Mouse (Mus musculus) common myeloid progenitor, adult 5-6 weeks (primary cell): ENCODE data around the gene Coq2. TPM values are rescaled to one million over a fixed set of nuclear protein-coding genes. Genes with fewer than 3 reads are reported as not detected.
A peak's percentile ranks its signal among the peaks of the same experiment; 100 is the strongest.

Experiments
- ATAC-seq: replicated peaks from 2 replicates; pipeline ENCODE4 v1.8.0; 2016; ENCODE audit warnings: low read depth, mild to moderate bottlenecking, moderate TSS enrichment, inconsistent platforms; ENCODE audit not compliant: poor library complexity, severe bottlenecking
- total RNA-seq: library from RNA; stranded (forward); fragments of 200-1000, 187-1606 nt; gene quantifications from 2 replicates; pipeline ENCODE4 v1.2.3, GENCODE M21; 2017

The Coq2 gene
- 33.9 and 37.5 TPM in 2 replicates for total RNA-seq

GRCm38 (mm10) chr5:100674711-100675376 lies at the start of gene Coq2:
Gene Coq2, minus strand, starts transcription at chr5:100675140.
- peak; percentile 91 for ATAC-seq

- ATAC-seq = peak; percentile 37
Observed at GRCm38 (mm10) chr5:100719235-100720088, 44.5 kb upstream of the Coq2 start, which contains the start of gene Hpse. Gene Hpse, minus strand, starts transcription at chr5:100719716.

- peak; percentile 66 for ATAC-seq
Observed at GRCm38 (mm10) chr5:100716762-100717161, 41.8 kb upstream of the Coq2 start.

- ATAC-seq = no peak
Observed at GRCm38 (mm10) chr5:100711219-100711618, 36.3 kb upstream of the Coq2 start.

- ATAC-seq = peak; percentile 68
Observed at GRCm38 (mm10) chr5:100710012-100710411, 35.1 kb upstream of the Coq2 start.

GRCm38 (mm10) chr5:100709035-100709434 lies 34.1 kb upstream of the Coq2 start:
- ATAC-seq = peak; percentile 64

GRCm38 (mm10) chr5:100706675-100707074 lies 31.7 kb upstream of the Coq2 start:
- ATAC-seq = no peak

- no peak for ATAC-seq
Observed at GRCm38 (mm10) chr5:100704272-100704671, 29.3 kb upstream of the Coq2 start.

GRCm38 (mm10) chr5:100702325-100702724 lies 27.4 kb upstream of the Coq2 start:
- ATAC-seq = no peak

- ATAC-seq = no peak
Observed at GRCm38 (mm10) chr5:100700861-100701620, 26.1 kb upstream of the Coq2 start.

- peak; percentile 72 for ATAC-seq
Observed at GRCm38 (mm10) chr5:100697886-100698285, 22.9 kb upstream of the Coq2 start.

- peak; percentile 58; the same call in 1 of the 2 replicates for ATAC-seq
Observed at GRCm38 (mm10) chr5:100697398-100697797, 22.5 kb upstream of the Coq2 start.

GRCm38 (mm10) chr5:100685631-100686030 lies 10.7 kb upstream of the Coq2 start:
- ATAC-seq = no peak

GRCm38 (mm10) chr5:100680542-100680933 lies 5.6 kb upstream of the Coq2 start:
- no peak for ATAC-seq

- ATAC-seq = no peak
Observed at GRCm38 (mm10) chr5:100679911-100680541, 5.1 kb upstream of the Coq2 start.

- ATAC-seq = peak; percentile 77
Observed at GRCm38 (mm10) chr5:100673745-100674486, 1.0 kb downstream of the Coq2 start.

- no peak for ATAC-seq
Observed at GRCm38 (mm10) chr5:100672403-100672802, 2.5 kb downstream of the Coq2 start.

GRCm38 (mm10) chr5:100671897-100672296 lies 3.0 kb downstream of the Coq2 start:
- no peak for ATAC-seq

GRCm38 (mm10) chr5:100671398-100671797 lies 3.5 kb downstream of the Coq2 start:
- peak; percentile 42; the same call in 1 of the 2 replicates for ATAC-seq
